Mouse (Mus musculus): ENCODE measurements around the gene Olfr98. TPM values are rescaled to one million over a fixed set of nuclear protein-coding genes. Genes with fewer than 3 reads are reported as not detected.

The Olfr98 gene
- polyA plus RNA-seq, 1 experiment from 2014 or later = not detected

- no peak for DNase-seq (ENCODE audit: low spot score)
- Histone ChIP-seq H3K4me1 (ENCODE audit: control insufficient read depth, insufficient read depth, low read length) (no peaks in the 10 kb centered on the region), H3K27me3 (replicated peaks; ENCODE audit: control insufficient read depth, insufficient read depth, low read length) (peaks cover 24% of the 10 kb centered on the region), H3K27ac (replicated peaks; ENCODE audit: low read depth, low read length) (no peak within 1 kb of the TSS), H3K4me3 (ENCODE audit: low read depth, low read length) (no peak within 1 kb of the TSS), H3K9ac (ENCODE audit: low read depth, low read length) (no peak within 1 kb of the TSS), H3K4me2 (ENCODE audit: low read depth, low read length) (no peak within 1 kb of the TSS), H3K9me3 (ENCODE audit: control insufficient read depth, low read length) (peaks cover 6% of the 10 kb centered on the region; the same call in 1 of the 2 replicates), H3K36me3 (ENCODE audit: control insufficient read depth, insufficient read depth, low read length) (no peaks in the 10 kb centered on the region)
- WGBS = 64% methylated on average over 3 of the region's 3 CpGs
- no peak for ATAC-seq (ENCODE audit: low read depth)
Observed at GRCm38 (mm10) chr17:37213018-37213417, 50.5 kb downstream of the Olfr98 start, which contains the start of gene Olfr95. Gene Olfr95, minus strand, starts transcription at chr17:37213118.

Other genes starting within 250 kb of the Olfr98 start
- 0.12 and 0.22 TPM in 2 replicates for gene Mog, start 240.4 kb downstream of the Olfr98 start, polyA plus RNA-seq (2014; fragmentation: Nextera tagmentation; extraction: Ambion mirVana)
- gene Gabbr1, start 217.8 kb downstream of the Olfr98 start, polyA plus RNA-seq (2014; fragmentation: Nextera tagmentation; extraction: Ambion mirVana) = 8.4 and 10.2 TPM in 2 replicates
- gene Olfr90, start 175.2 kb downstream of the Olfr98 start, polyA plus RNA-seq (2014; fragmentation: Nextera tagmentation; extraction: Ambion mirVana) = 0.12 TPM in 1 of 2 replicates, not detected in the other
- gene Olfr91, start 165.5 kb downstream of the Olfr98 start, polyA plus RNA-seq (2014; fragmentation: Nextera tagmentation; extraction: Ambion mirVana) = 0.04 TPM in 1 of 2 replicates, not detected in the other
- gene Olfr92, start 143.7 kb downstream of the Olfr98 start, polyA plus RNA-seq (2014; fragmentation: Nextera tagmentation; extraction: Ambion mirVana) = not detected in 2 replicates
- not detected in 2 replicates for gene Olfr93, start 102.3 kb downstream of the Olfr98 start, polyA plus RNA-seq (2014; fragmentation: Nextera tagmentation; extraction: Ambion mirVana)
- gene Ubd, start 69.9 kb downstream of the Olfr98 start, polyA plus RNA-seq (2014; fragmentation: Nextera tagmentation; extraction: Ambion mirVana) = 0.22 TPM in 1 of 2 replicates, not detected in the other
- gene Olfr94, start 62.8 kb downstream of the Olfr98 start, polyA plus RNA-seq (2014; fragmentation: Nextera tagmentation; extraction: Ambion mirVana) = 0.10 and 0.21 TPM in 2 replicates
- not detected in 2 replicates for gene Olfr95, start 50.6 kb downstream of the Olfr98 start, polyA plus RNA-seq (2014; fragmentation: Nextera tagmentation; extraction: Ambion mirVana)
- gene Olfr96, start 43.6 kb downstream of the Olfr98 start, polyA plus RNA-seq (2014; fragmentation: Nextera tagmentation; extraction: Ambion mirVana) = 0.29 TPM in 1 of 2 replicates, not detected in the other
- gene Olfr97, start 26.4 kb downstream of the Olfr98 start, polyA plus RNA-seq (2014; fragmentation: Nextera tagmentation; extraction: Ambion mirVana) = not detected in 2 replicates
- gene H2-M3, start 6.5 kb upstream of the Olfr98 start, polyA plus RNA-seq (2014; fragmentation: Nextera tagmentation; extraction: Ambion mirVana) = 1.5 and 2.1 TPM in 2 replicates
- 0.25 TPM in 1 of 2 replicates, not detected in the other for gene Olfr99, start 19.7 kb upstream of the Olfr98 start, polyA plus RNA-seq (2014; fragmentation: Nextera tagmentation; extraction: Ambion mirVana)
- gene Olfr101, start 40.6 kb upstream of the Olfr98 start, polyA plus RNA-seq (2014; fragmentation: Nextera tagmentation; extraction: Ambion mirVana) = not detected in 2 replicates
- gene Olfr102, start 53.3 kb upstream of the Olfr98 start, polyA plus RNA-seq (2014; fragmentation: Nextera tagmentation; extraction: Ambion mirVana) = not detected in 2 replicates
- 0.18 TPM in 1 of 2 replicates, not detected in the other for gene Olfr103, start 75.9 kb upstream of the Olfr98 start, polyA plus RNA-seq (2014; fragmentation: Nextera tagmentation; extraction: Ambion mirVana)
- 0.08 TPM in 1 of 2 replicates, not detected in the other for gene Olfr104-ps, start 95.8 kb upstream of the Olfr98 start, polyA plus RNA-seq (2014; fragmentation: Nextera tagmentation; extraction: Ambion mirVana)
- not detected in 2 replicates for gene Olfr105-ps, start 115.3 kb upstream of the Olfr98 start, polyA plus RNA-seq (2014; fragmentation: Nextera tagmentation; extraction: Ambion mirVana)
- gene Olfr106-ps, start 126.6 kb upstream of the Olfr98 start, polyA plus RNA-seq (2014; fragmentation: Nextera tagmentation; extraction: Ambion mirVana) = not detected in 2 replicates
- gene Olfr107, start 135.5 kb upstream of the Olfr98 start, polyA plus RNA-seq (2014; fragmentation: Nextera tagmentation; extraction: Ambion mirVana) = not detected in 2 replicates
- gene Olfr108, start 181.7 kb upstream of the Olfr98 start, polyA plus RNA-seq (2014; fragmentation: Nextera tagmentation; extraction: Ambion mirVana) = not detected in 2 replicates
- not detected in 2 replicates for gene Olfr109, start 195.2 kb upstream of the Olfr98 start, polyA plus RNA-seq (2014; fragmentation: Nextera tagmentation; extraction: Ambion mirVana)
- gene H2-M2, start 219.8 kb upstream of the Olfr98 start, polyA plus RNA-seq (2014; fragmentation: Nextera tagmentation; extraction: Ambion mirVana) = not detected in 2 replicates
- gene Olfr110, start 228.7 kb upstream of the Olfr98 start, polyA plus RNA-seq (2014; fragmentation: Nextera tagmentation; extraction: Ambion mirVana) = 0.12 TPM in 1 of 2 replicates, not detected in the other
- gene Olfr111, start 244.3 kb upstream of the Olfr98 start, polyA plus RNA-seq (2014; fragmentation: Nextera tagmentation; extraction: Ambion mirVana) = not detected in 2 replicates